Mouse (Mus musculus) bone marrow, adult 2 months (tissue): ENCODE results near the gene Zscan22. TPM values are rescaled to one million over a fixed set of nuclear protein-coding genes. Genes with fewer than 3 reads are reported as not detected.

Source experiments
- H3K27ac ChIP-seq: fragments of 200-500 bp; 2 replicates; pipeline ENCODE4 v1.5.1; 2012; ENCODE audit warnings: low read depth, mild to moderate bottlenecking, control low read depth, inconsistent platforms, low read length; ENCODE audit not compliant: control insufficient read depth, poor library complexity, insufficient read depth
- H3K4me1 ChIP-seq: fragments of 200-500 bp; 2 replicates; pipeline ENCODE4 v1.6.1; 2011; ENCODE audit warnings: low read length; ENCODE audit not compliant: control insufficient read depth, insufficient read depth
- H3K4me3 ChIP-seq: fragments of 200-500 bp; replicated peaks from 2 replicates; pipeline ENCODE3; 2011; ENCODE audit warnings: mild to moderate bottlenecking, low read depth, low read length, control low read depth; ENCODE audit not compliant: control insufficient read depth
- CTCF ChIP-seq: fragments of 200-500 bp; IDR thresholded peaks from 2 replicates; pipeline ENCODE4 v1.5.1; 2011; ENCODE audit warnings: low read length, control low read depth; ENCODE audit not compliant: control insufficient read depth, insufficient read depth
- POLR2A ChIP-seq: fragments of 200-500 bp; IDR thresholded peaks from 2 replicates; pipeline ENCODE4 v1.6.1; 2011; ENCODE audit warnings: low read depth, mild to moderate bottlenecking, control low read depth, low read length, borderline replicate concordance; ENCODE audit not compliant: control insufficient read depth
- WGBS: fragments of 180-500 bp; shearing (Covaris S2); methylation state at CpG from one replicate; pipeline ENCODE4 v1.1.7; 2018; 5-methylcytosine and 5-hydroxymethylcytosine counted together
- polyA plus RNA-seq: library from polyadenylated mRNA; stranded (reverse); fragments of >200 nt; gene quantifications from 2 replicates; pipeline ENCODE4 v1.2.4, GENCODE M21; 2011; ENCODE audit warnings: low replicate concordance; ENCODE audit not compliant: missing spikeins, insufficient read depth, insufficient read length

Zscan22 gene
- polyA plus RNA-seq, 1 experiment, result 2.3 TPM

GRCm38 (mm10) chr7:12940599-12940998 lies 43.0 kb downstream of the Zscan22 start:
- WGBS, result 83% methylated on average over 4 of the region's 4 CpGs
- H3K4me3 ChIP-seq, result no peak overlapping the region
- TF ChIP-seq CTCF (no peak), POLR2A (no peak)

GRCm38 (mm10) chr7:12943488-12943887 lies 45.9 kb downstream of the Zscan22 start:
- no peak overlapping the region for H3K4me3 ChIP-seq
- no peak overlapping the region for H3K27ac ChIP-seq
- no peaks in the 10 kb centered on the region for H3K4me1 ChIP-seq
- TF ChIP-seq CTCF (peak; percentile 40; the same call in 1 of the 2 replicates), POLR2A (no peak)

More at GRCm38 (mm10) chr7:12940599-12940998, 43.0 kb downstream of the Zscan22 start:
- no peaks in the 10 kb centered on the region for H3K4me1 ChIP-seq
- no peak overlapping the region for H3K27ac ChIP-seq

GRCm38 (mm10) chr7:12949032-12949871 lies 51.6 kb downstream of the Zscan22 start:
- Histone ChIP-seq H3K27ac (peak overlapping the region; percentile 43), H3K4me1 (peaks cover 2% of the 10 kb centered on the region; the same call in 1 of the 2 replicates), H3K4me3 (peak overlapping the region; percentile 88)
- WGBS, result 8% methylated on average over 35 of the region's 35 CpGs
- TF ChIP-seq POLR2A (peak; percentile 64; the same call in 1 of the 2 replicates), CTCF (no peak)

GRCm38 (mm10) chr7:12949872-12950229 lies 52.2 kb downstream of the Zscan22 start:
- peaks cover 2% of the 10 kb centered on the region; the same call in 1 of the 2 replicates for H3K4me1 ChIP-seq
- peak overlapping the region; percentile 43 for H3K27ac ChIP-seq
- peak overlapping the region; percentile 88 for H3K4me3 ChIP-seq
- TF ChIP-seq POLR2A (no peak), CTCF (no peak)
- 2% methylated on average over 16 of the region's 16 CpGs for WGBS

- TF ChIP-seq POLR2A (no peak), CTCF (no peak)
- H3K4me1 ChIP-seq, result peaks cover 2% of the 10 kb centered on the region; the same call in 1 of the 2 replicates
- H3K4me3 ChIP-seq, result no peak overlapping the region
- H3K27ac ChIP-seq, result no peak overlapping the region
- WGBS, result 7% methylated on average over 3 of the region's 3 CpGs
Observed at GRCm38 (mm10) chr7:12954896-12955295, 57.3 kb downstream of the Zscan22 start.

- Histone ChIP-seq H3K4me3 (no peak overlapping the region), H3K4me1 (no peaks in the 10 kb centered on the region), H3K27ac (no peak overlapping the region)
- WGBS, result 53% methylated on average over 5 of the region's 5 CpGs
- TF ChIP-seq CTCF (no peak), POLR2A (no peak)
Observed at GRCm38 (mm10) chr7:12957511-12957910, 59.9 kb downstream of the Zscan22 start.

Other genes with a start within 250 kb of the Zscan22 start
- not detected in 2 replicates for gene Vmn2r55, start 212.8 kb upstream of the Zscan22 start, polyA plus RNA-seq
- not detected in 2 replicates for gene Vmn2r56, start 162.8 kb upstream of the Zscan22 start, polyA plus RNA-seq
- 0.27 and 1.2 TPM in 2 replicates for gene Zscan18, start 94.2 kb upstream of the Zscan22 start, polyA plus RNA-seq
- 3.4 and 11.5 TPM in 2 replicates for gene Zfp329, start 79.0 kb upstream of the Zscan22 start, polyA plus RNA-seq
- 14.6 and 24.9 TPM in 2 replicates for gene Zfp110, start 63.1 kb upstream of the Zscan22 start, polyA plus RNA-seq
- 0.65 TPM in 1 of 2 replicates, not detected in the other for gene Zfp128, start 16.6 kb upstream of the Zscan22 start, polyA plus RNA-seq
- gene Rps5, start 24.5 kb downstream of the Zscan22 start, polyA plus RNA-seq, result 895 and 1,171 TPM in 2 replicates
- 0.47 and 0.74 TPM in 2 replicates for gene Rnf225, start 29.6 kb downstream of the Zscan22 start, polyA plus RNA-seq
- 0.70 and 0.80 TPM in 2 replicates for gene Zfp324, start 68.0 kb downstream of the Zscan22 start, polyA plus RNA-seq
- 2.3 and 4.4 TPM in 2 replicates for gene Zfp446, start 80.0 kb downstream of the Zscan22 start, polyA plus RNA-seq
- 1.7 and 2.2 TPM in 2 replicates for gene Slc27a5, start 100.4 kb downstream of the Zscan22 start, polyA plus RNA-seq
- gene Trim28, start 101.3 kb downstream of the Zscan22 start, polyA plus RNA-seq, result 163 and 286 TPM in 2 replicates
- 9.6 and 10.0 TPM in 2 replicates for gene Zbtb45, start 112.2 kb downstream of the Zscan22 start, polyA plus RNA-seq
- gene Chmp2a, start 137.0 kb downstream of the Zscan22 start, polyA plus RNA-seq, result 123 and 183 TPM in 2 replicates
- gene Ube2m, start 140.5 kb downstream of the Zscan22 start, polyA plus RNA-seq, result 132 and 135 TPM in 2 replicates
- gene Mzf1, start 156.9 kb downstream of the Zscan22 start, polyA plus RNA-seq, result 0.83 and 4.1 TPM in 2 replicates
- 0.55 and 0.77 TPM in 2 replicates for gene Vmn1r85, start 197.4 kb downstream of the Zscan22 start, polyA plus RNA-seq
- gene Vmn1r86, start 222.1 kb downstream of the Zscan22 start, polyA plus RNA-seq, result not detected in 2 replicates
- not detected in 2 replicates for gene Vmn1r87, start 242.3 kb downstream of the Zscan22 start, polyA plus RNA-seq